Mouse (Mus musculus) layer of hippocampus, postnatal 25 days (tissue): ENCODE data around the gene Gm3854. TPM values are rescaled to one million over a fixed set of nuclear protein-coding genes. Genes with fewer than 3 reads are reported as not detected.
"Not testable (repeated sequence)": the region's sequence is repeated elsewhere in the genome, so short reads cannot be mapped to it uniquely, and the experiment has no call there.

ENCODE experiments used
- DNase-seq, 2 experiments: peaks; one replicate each; pipeline ENCODE4 v3.0.0; 2022; ENCODE audit warnings: mixed read lengths in 2 of 2, low spot score in 1 of 2; ENCODE audit errors: extremely low spot score in 1 of 2
- total RNA-seq, 2 experiments: library from RNA; stranded (reverse); gene quantifications; 2 replicates each; pipeline ENCODE4 v1.2.3; 2021

The Gm3854 gene
- 1 to 10 TPM; 5.8 to 6.7 TPM for total RNA-seq

GRCm38 (mm10) chr7:6343501-6344071 is at the start of gene Gm3854:
Gm3854 (plus strand) TSS chr7:6343759.
- DNase-seq: peak; percentile 67 to 84

GRCm38 (mm10) chr7:6300796-6301195 is 42.8 kb upstream of the Gm3854 start:
- not testable (repeated sequence) for DNase-seq

DNA sequence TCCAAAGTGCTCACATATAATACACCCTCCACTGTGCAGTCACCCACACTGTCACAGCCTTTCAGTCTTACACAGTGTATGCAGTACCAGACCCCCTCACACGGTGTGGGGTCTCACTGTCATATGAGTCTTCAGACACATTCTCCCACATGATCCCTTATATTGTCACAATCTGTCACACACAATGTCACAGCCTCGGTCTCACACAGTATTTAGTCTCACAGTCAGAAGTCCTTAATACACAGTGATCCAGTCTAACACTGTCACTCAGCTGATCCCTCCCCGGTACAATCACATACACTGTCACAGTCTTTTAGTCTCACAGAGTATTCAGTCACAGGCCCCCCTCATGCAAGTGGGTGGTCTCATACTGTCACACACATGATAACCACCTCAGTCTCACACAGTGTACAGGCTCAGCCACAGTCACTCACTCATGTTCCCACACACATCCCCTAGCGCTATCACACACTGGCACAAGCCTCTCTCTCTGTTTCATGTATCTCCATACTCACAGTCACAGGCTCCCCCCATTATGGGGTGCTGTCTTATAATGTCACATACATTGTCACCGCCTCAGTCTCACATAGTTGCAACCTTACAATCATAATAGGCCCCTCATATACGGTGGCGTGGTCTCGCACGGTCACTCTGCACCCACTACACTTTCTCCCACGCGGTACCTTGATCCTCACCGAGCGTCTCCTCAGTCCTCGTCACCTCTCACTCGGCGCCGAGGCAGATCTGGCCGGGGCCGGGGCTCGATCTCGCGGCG is 12.9 kb upstream of the Gm3854 start:
- DNase-seq: peak in 1 of 2 experiments; percentile 28

DNA sequence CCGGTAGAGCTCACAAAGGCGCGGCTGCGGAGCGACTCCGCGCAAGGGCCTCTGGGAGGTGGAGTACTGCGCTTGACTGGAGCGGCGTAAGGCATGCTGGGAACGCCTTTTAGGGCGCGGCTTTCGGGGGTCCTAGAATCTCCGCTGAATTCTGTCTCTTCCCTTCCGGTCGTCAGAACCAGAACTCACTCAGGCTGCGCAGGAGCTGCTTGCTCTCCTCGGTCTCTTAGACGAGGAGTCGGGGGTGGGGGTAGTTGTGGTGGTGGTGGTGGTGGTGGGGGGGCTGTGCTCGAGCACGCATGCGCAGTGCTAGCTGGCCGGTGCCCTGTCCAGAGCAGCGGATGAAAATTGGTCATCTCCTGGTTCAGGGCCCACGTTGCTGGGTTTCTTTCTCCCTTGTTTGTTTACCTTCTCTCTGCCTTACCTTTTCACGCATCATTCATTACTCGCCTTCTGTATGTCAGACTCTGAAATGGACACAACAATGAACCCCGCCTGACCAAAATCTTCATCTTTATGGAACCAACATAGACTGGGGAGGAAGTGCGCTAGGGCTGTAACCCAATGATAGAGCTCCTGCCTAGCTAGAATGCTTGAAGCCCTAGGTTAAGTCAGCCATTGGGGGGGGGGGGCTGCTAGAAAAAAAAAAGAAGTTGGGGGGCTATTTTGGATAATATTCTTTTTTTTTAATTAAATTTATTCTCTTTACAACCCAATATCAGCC is 12.2 kb upstream of the Gm3854 start, which contains the start of gene Zfp583:
Gene Zfp583 (minus strand): TSS at position 53 of the 724 bp plus-strand sequence.
- DNase-seq: peak; percentile 73 to 82

DNA sequence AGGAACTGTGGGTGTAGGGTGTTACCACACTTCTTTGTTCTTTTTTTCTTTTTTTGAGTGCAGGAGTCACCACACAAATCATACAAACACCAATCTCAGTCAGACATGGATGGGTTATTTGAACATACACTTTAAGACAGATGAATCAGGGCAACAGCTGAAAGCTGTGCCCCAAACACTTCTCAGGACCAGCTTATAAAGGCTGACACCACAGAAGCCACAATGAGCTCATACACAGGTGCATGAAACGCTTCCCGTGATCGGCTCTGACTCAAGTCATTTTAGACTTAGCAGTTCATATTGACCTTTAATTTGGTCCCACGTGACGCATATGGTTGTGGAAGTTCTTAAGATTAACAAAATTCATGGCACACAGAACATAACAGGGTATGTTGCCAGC is 3.7 kb upstream of the Gm3854 start:
- DNase-seq: no peak

GRCm38 (mm10) chr7:6344124-6344523 is 565 bp downstream of the Gm3854 start:
- DNase-seq: no peak

GRCm38 (mm10) chr7:6358121-6358520 is 14.6 kb downstream of the Gm3854 start:
- DNase-seq: no peak

DNA sequence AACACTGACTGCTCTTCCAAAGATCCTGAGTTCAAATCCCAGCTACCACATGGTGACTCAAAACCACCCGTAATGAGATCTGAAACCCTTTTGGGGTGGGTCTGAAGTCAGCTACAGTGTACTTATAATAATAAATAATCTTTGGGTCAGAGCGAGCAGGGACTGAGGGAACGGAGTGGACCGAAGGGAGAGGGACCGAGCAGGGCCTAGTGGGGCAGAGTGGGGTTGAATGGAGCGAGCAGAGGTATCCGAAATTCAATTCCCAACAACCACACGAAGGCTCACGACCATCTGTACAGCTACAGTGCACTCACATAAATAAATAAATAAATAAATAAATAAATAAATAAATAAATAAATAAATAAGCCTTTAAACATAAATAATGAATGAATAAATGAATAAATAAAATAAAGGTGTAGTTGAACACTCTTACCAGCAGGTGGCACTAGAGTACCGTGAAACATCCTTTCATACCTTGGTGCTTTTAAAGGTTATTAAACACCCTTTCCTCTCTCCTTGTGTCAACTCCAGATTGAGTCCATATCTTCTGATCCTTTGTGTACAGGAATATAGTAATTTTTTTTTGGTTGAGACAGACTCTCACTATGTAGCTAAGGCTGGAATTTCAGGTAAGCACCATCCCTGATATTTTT is 15.5 kb downstream of the Gm3854 start:
- peak in 1 of 2 experiments; percentile 13 for DNase-seq

GRCm38 (mm10) chr7:6360477-6361060 is 17.0 kb downstream of the Gm3854 start:
- DNase-seq: no peak

GRCm38 (mm10) chr7:6361756-6362155 is 18.2 kb downstream of the Gm3854 start:
- no peak for DNase-seq

DNA sequence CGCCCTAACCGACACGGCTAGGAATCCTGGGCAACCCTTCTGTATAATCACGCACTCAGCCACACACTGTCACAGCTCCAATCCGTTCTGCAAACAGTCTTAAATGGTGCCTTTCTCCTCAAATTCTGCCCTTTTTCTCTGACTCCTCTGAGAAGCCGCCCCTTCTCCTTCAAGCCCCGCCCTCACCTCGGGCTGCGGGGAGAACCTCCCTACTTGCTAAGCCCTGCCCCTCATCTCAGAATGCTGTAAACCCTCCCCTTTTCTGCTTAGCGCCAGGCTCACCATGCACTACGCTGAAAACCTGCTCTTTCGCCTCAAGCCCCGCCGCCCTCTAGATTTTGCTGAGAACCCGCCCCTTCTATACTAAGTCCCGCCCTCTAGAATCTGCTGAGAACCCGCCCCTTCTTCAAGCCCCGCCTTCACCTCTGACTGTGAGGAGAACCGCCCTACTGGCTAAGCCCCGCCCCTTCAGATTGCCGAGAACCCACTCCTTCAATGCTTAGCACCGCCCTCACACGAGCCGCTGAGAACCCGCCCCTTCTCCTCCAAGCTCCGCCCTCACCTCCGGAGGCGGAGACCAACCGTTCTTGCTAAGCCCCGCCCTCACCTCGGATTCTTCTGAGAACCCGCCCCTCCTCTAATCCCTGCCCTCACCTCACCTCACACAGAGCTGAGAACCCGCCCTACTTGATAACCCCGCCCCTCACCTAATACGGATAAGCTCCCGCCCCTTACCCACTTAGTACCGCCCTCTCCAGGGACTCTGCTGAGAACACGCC is 18.9 kb downstream of the Gm3854 start:
- peak; percentile 84 to 88 for DNase-seq

DNA sequence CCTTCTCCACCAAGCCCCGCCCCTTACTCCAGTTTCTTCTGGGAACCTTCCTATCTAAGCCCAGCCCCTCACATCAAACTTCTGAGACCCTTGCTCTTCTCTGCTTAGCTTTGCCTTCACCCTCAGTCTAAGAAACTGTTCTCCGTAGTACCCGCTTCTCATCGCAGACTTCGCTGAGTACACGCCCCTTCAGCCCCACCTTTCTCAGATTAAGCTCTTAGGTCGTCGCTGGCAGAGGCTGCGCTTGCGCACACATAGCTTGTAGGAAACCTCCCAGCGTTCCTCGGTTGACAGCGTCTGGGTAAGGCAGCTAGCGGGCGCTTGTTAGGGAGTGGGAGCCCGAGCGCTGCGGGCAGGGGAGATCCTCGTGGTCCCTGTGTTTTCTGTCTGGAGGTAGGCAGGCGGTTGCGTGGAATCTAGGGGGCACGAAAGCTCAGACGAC is 19.5 kb downstream of the Gm3854 start, which contains the start of gene Zfp78:
Gene Zfp78 (plus strand): TSS at position 234 of the 442 bp plus-strand sequence.
- DNase-seq: peak; percentile 69 to 76

DNA sequence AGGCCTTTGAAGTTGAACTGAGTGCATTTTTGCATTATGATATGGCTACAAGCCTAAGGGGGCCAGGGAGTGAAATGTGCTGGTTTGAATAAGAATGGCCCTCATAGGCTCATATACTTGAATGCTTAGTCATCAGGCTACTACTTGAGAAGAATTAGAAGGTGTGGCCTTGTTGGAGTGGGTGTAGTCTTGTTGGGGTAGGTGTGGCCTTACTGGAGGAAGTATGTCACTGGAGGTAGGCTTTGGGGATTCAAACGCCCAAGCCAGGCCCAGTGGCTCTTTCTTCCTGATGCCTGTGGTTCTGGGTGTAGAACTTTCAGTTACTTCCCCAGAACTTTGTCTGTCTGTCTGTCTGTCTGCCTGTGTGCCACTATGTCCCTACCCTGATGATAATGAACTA is 21.2 kb downstream of the Gm3854 start:
- no peak for DNase-seq

GRCm38 (mm10) chr7:6367185-6367584 is 23.6 kb downstream of the Gm3854 start:
- DNase-seq: no peak

GRCm38 (mm10) chr7:6368146-6368545 is 24.6 kb downstream of the Gm3854 start:
- DNase-seq: not testable (repeated sequence)

GRCm38 (mm10) chr7:6369460-6369859 is 25.9 kb downstream of the Gm3854 start:
- no peak for DNase-seq

GRCm38 (mm10) chr7:6372993-6373392 is 29.4 kb downstream of the Gm3854 start:
- no peak for DNase-seq

GRCm38 (mm10) chr7:6378441-6378840 is 34.9 kb downstream of the Gm3854 start:
- DNase-seq: no peak

DNA sequence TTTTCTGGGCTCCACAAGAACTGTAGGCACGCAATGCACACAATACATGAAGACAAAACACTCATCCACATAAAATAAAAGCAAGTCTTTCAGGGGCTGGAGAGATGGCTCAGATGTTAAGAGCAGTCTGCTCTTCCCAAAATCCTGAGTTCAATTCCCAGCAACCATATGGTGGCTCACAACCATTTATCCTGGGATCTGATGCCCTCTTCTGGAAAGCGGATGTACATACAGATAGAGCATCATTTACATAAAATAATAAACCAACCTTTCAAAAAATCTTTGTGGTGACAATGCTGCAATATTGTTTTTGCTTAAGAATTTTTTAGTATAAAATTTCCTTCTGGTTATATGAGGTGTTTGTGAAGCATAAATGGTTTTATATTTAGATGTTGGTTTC is 37.9 kb downstream of the Gm3854 start:
- no peak for DNase-seq
